Mouse (Mus musculus) hindbrain, postnatal 0 days (tissue): ENCODE data around the gene Wfikkn1. TPM values are rescaled to one million over a fixed set of nuclear protein-coding genes. Genes with fewer than 3 reads are reported as not detected.

Experiments used
- ATAC-seq: fragments of 200-750 bp; cut with Nextera tagmentation; 2 replicates; pipeline ENCODE4 v1.8.0; 2017; ENCODE audit warnings: mild to moderate bottlenecking, moderate TSS enrichment, moderate library complexity
- DNase-seq: peaks from one replicate; pipeline ENCODE4 v3.0.0-alpha.2; 2015; ENCODE audit warnings: low spot score
- H3K27ac ChIP-seq: fragments of 300-500 bp; sonication (generic); 2 replicates; pipeline ENCODE4 v1.5.1; 2014; ENCODE audit warnings: mild to moderate bottlenecking
- H3K27me3 ChIP-seq: fragments of 300-500 bp; sonication (generic); 2 replicates; pipeline ENCODE4 v1.6.1; 2014; ENCODE audit warnings: low read length, mixed read lengths; ENCODE audit not compliant: insufficient read depth
- H3K36me3 ChIP-seq: fragments of 300-500 bp; sonication (generic); 2 replicates; pipeline ENCODE4 v1.6.1; 2014; ENCODE audit warnings: low read length, mixed read lengths; ENCODE audit not compliant: insufficient read depth
- H3K4me1 ChIP-seq: fragments of 300-500 bp; sonication (generic); 2 replicates; pipeline ENCODE4 v1.6.1; 2014; ENCODE audit warnings: antibody characterized with exemption, low read length, mixed read lengths; ENCODE audit not compliant: insufficient read depth
- H3K4me2 ChIP-seq: fragments of 300-500 bp; sonication (generic); 2 replicates; pipeline ENCODE4 v1.6.1; 2014; ENCODE audit warnings: low read depth, mild to moderate bottlenecking, low read length, moderate library complexity, mixed read lengths
- H3K4me3 ChIP-seq: fragments of 300-500 bp; sonication (generic); 2 replicates; pipeline ENCODE4 v1.5.1; 2014; ENCODE audit warnings: low read length
- H3K9ac ChIP-seq: fragments of 300-500 bp; sonication (generic); replicated peaks from 2 replicates; pipeline ENCODE4 v1.6.1; 2014; ENCODE audit warnings: mild to moderate bottlenecking, low read length, moderate library complexity, mixed read lengths
- H3K9me3 ChIP-seq: fragments of 300-500 bp; sonication (generic); 2 replicates; pipeline ENCODE4 v1.6.1; 2016; ENCODE audit warnings: low read length, mixed read lengths
- CTCF ChIP-seq: IDR thresholded peaks from 2 replicates; pipeline ENCODE4 v1.5.1; 2016; ENCODE audit warnings: antibody characterized with exemption, control low read depth, low read depth
- WGBS: fragments of 180-500 bp; shearing (Covaris S2); extraction: QIAGEN DNeasy Blood & Tissue Kit; methylation state at CpG from one replicate; pipeline ENCODE4 v1.1.7; 2014; 5-methylcytosine and 5-hydroxymethylcytosine counted together
- polyA plus RNA-seq: library from polyadenylated mRNA; unstranded; fragments of >200 nt; fragmentation: Nextera tagmentation; extraction: Ambion mirVana; gene quantifications from 2 replicates; pipeline ENCODE4 v1.2.1, GENCODE M21; 2015
- total RNA-seq: library from RNA; depleted of rRNA; stranded (reverse); fragments of >200 nt; gene quantifications from 2 replicates; pipeline ENCODE4 v1.2.3, GENCODE M21; 2014

Gene Wfikkn1
- total and polyA plus RNA-seq, 2 experiments from 2014 or later, result 0.58 to 1.2 TPM

DNA sequence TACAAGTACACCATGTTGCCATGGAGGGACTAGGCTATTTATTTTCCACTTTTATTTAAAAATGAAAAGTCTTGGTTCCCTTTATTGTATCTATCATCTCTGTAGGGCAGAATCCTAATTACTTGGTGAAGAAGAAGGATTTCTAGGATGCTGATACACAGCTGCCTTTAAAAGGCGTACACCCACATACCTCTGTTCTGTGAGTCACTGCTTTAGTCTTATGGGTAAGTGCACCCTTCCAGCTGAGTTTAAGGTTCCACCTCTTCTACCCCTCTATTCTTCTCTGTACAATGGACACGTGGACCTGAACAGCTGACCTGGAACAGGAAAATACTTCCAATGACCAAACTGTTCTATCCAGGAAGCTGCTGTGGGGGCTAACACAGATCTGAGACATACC is 27.0 kb upstream of the Wfikkn1 start:
- TF ChIP-seq CTCF, result no peak
- Histone ChIP-seq H3K27me3 (no peaks in the 10 kb centered on the region), H3K36me3 (no peaks in the 10 kb centered on the region), H3K9me3 (no peaks in the 10 kb centered on the region), H3K27ac (no peak overlapping the region), H3K4me1 (no peaks in the 10 kb centered on the region), H3K9ac (no peak overlapping the region), H3K4me2 (no peak overlapping the region), H3K4me3 (no peak overlapping the region)
- no peak for ATAC-seq
- 83% methylated on average over 2 of the region's 2 CpGs for WGBS
- DNase-seq, result no peak

DNA sequence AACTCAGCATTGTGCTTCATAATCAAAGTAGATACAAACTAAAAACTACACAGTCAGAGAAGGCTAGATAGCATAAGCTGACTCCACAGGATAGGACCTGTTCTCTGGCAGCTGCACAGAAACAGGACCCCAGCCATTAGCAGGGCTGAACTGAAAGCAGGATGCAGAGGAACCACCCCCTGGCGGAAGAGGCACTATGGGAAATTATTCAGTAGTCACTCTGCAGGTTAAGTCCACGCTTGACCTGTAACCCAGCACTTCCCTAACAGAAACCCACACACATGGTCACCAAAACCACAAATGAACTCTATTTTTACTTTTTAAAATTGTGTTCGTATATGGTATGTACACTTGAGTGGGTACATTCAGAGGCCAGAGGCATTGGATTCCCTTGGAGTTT is 22.4 kb upstream of the Wfikkn1 start:
- H3K27ac ChIP-seq, result no peak overlapping the region
- WGBS, result 86% methylated on average over 3 of the region's 3 CpGs
- H3K9ac ChIP-seq, result no peak overlapping the region
- no peaks in the 10 kb centered on the region for H3K9me3 ChIP-seq
- no peaks in the 10 kb centered on the region for H3K4me1 ChIP-seq
- H3K27me3 ChIP-seq, result no peaks in the 10 kb centered on the region
- DNase-seq (no peak), ATAC-seq (no peak)
- no peak overlapping the region for H3K4me2 ChIP-seq
- no peak overlapping the region for H3K4me3 ChIP-seq
- H3K36me3 ChIP-seq, result no peaks in the 10 kb centered on the region
- TF ChIP-seq CTCF, result no peak

DNA sequence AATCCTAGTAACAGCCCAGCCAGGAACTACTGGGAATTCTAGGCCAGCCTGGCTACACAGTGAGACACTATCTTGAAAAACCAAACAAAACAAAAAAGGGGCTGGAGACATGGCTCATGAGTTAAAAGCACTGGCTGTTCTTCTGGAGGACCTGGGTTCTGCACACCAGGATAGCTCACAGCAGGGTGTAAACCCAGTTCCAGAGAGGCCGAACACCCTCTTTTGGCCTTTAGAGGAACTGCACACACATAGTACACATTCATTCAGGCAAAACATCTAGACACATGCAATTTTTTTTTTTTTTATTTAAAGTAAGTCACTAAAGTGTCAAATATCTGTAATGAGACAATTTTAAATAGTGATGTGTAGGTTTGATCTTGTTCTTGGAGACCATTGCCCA is 19.5 kb upstream of the Wfikkn1 start:
- no peaks in the 10 kb centered on the region for H3K4me1 ChIP-seq
- H3K36me3 ChIP-seq, result no peaks in the 10 kb centered on the region
- TF ChIP-seq CTCF, result no peak
- no peak overlapping the region for H3K9ac ChIP-seq
- H3K27me3 ChIP-seq, result no peaks in the 10 kb centered on the region
- no peak overlapping the region for H3K27ac ChIP-seq
- WGBS, result 100% methylated on average over 1 of the region's 1 CpGs
- no peaks in the 10 kb centered on the region for H3K9me3 ChIP-seq
- DNase-seq (no peak), ATAC-seq (no peak)
- H3K4me2 ChIP-seq, result no peak overlapping the region
- no peak overlapping the region for H3K4me3 ChIP-seq

DNA sequence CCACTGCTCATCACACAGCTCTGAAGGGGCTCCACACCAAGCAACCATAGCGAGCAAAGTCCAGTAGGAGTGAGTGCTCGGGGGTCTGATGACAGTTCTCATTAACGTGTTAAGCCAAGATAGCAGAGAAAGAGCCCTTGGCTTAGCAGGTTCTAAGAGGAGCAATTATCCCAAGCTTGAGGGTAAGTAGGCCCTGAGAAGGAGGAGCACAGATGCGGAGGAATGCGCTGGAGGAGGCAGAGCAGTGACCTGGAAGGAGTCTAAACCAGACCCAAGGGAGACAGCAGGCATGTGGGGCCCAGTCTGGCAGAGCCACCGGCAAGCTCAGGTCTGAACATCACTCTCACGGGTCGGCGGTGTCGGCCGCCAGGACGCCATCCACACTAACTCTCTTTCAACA is 15.2 kb upstream of the Wfikkn1 start:
- TF ChIP-seq CTCF, result no peak
- Histone ChIP-seq H3K4me2 (no peak overlapping the region), H3K9me3 (no peaks in the 10 kb centered on the region), H3K4me1 (peaks cover 4% of the 10 kb centered on the region; the same call in 1 of the 2 replicates), H3K27me3 (no peaks in the 10 kb centered on the region), H3K36me3 (no peaks in the 10 kb centered on the region), H3K4me3 (no peak overlapping the region), H3K27ac (no peak overlapping the region), H3K9ac (no peak overlapping the region)
- DNase-seq (no peak), ATAC-seq (no peak)
- 69% methylated on average over 12 of the region's 12 CpGs for WGBS

DNA sequence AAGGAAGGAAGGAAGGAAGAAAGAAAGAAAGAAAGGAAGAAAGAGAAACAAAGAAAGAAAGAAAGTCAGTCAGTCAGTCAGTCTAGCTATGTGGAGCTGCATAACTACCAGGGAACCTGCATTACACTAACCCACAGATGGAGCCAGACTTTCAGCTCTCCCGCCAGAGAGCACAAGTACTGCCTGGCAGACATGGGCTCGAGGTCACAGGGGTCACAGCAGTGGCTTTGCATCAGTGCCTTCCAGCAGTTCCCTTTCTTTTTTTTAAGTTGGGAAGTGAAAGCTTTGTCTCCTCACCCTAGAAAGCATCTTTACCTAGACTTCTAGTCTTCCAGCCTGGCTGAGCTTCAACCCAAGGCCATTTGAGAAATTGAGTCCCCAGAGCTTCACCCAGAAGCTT is 14.8 kb upstream of the Wfikkn1 start:
- Histone ChIP-seq H3K27me3 (no peaks in the 10 kb centered on the region), H3K27ac (no peak overlapping the region), H3K9ac (no peak overlapping the region), H3K4me2 (no peak overlapping the region), H3K4me3 (no peak overlapping the region), H3K9me3 (no peaks in the 10 kb centered on the region), H3K36me3 (peaks cover under 1% of the 10 kb centered on the region; the same call in 1 of the 2 replicates), H3K4me1 (peaks cover 4% of the 10 kb centered on the region; the same call in 1 of the 2 replicates)
- DNase-seq (no peak), ATAC-seq (no peak)
- no peak for TF ChIP-seq CTCF
- WGBS, result 38% methylated on average over 2 of the region's 2 CpGs

DNA sequence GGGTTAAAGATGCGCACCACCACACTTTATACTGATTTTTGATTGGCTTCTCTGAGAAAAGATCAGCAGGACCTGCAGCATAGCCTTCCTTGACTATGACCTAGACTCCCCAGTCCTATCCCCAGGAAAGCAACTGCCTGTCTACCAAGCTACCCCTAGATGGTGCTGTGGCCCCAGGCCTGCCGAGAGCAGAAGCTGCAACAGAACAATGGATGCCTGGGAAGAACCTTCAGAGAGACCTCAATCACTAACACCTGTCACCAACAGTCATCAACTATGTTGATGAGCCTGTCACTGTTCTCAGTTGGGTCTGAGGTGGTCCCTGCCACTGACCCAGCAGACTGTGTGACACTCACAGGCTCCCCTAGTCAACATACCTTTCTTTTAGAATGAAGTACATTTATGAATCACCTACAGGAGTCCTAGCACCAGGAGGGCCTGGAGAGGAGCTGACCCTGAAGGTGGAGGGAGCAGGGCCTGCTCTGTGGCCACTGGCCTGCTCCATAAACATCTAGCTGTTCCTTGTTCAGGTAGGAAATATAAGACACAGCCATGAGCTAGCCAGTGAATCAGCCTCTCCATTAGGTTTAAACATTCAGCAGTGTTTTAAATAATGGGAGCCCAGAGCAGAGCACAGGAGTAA is 13.4 kb upstream of the Wfikkn1 start:
- H3K9ac ChIP-seq, result no peak overlapping the region

DNA sequence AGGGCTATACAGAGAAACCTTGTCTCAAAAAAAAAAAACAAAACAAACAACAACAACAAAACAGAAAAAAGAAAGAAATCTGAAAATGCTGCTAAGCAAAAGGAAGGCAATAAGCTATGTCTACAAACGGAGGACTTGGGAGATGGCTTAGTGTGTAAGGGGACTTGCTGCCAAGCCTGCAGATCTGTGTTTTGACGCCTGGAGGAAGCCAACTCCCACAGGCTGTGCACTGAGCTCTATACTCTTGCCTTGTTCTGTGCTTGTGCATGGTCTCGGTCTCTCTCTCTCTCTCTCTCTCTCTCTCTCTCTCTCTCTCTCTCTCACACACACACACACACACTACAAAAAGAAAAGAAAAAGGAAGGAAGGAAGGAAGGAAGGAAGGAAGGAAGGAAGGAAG is 8.2 kb upstream of the Wfikkn1 start:
- H3K36me3 ChIP-seq, result peaks cover 23% of the 10 kb centered on the region
- no peak for DNase-seq
- H3K27me3 ChIP-seq, result no peaks in the 10 kb centered on the region
- no peak for ATAC-seq
- WGBS, result 91% methylated on average over 3 of the region's 3 CpGs
- no peak overlapping the region for H3K4me2 ChIP-seq
- no peak overlapping the region for H3K4me3 ChIP-seq
- no peaks in the 10 kb centered on the region for H3K4me1 ChIP-seq
- no peaks in the 10 kb centered on the region for H3K9me3 ChIP-seq
- no peak overlapping the region for H3K27ac ChIP-seq
- no peak for TF ChIP-seq CTCF
- no peak overlapping the region for H3K9ac ChIP-seq

More for the DNA sequence above, 13.4 kb upstream of the Wfikkn1 start:
- Histone ChIP-seq H3K9me3 (no peaks in the 10 kb centered on the region), H3K36me3 (peaks cover 7% of the 10 kb centered on the region), H3K4me1 (peaks cover 4% of the 10 kb centered on the region; the same call in 1 of the 2 replicates), H3K4me2 (no peak overlapping the region), H3K4me3 (no peak overlapping the region), H3K27me3 (no peaks in the 10 kb centered on the region), H3K27ac (peak overlapping the region; percentile 70)
- ATAC-seq (peak; percentile 86), DNase-seq (peak; percentile 85)
- peak; percentile 95 for TF ChIP-seq CTCF
- 27% methylated on average over 2 of the region's 2 CpGs for WGBS
